Mouse (Mus musculus) heart, adult 10 weeks (tissue): Measurements from ENCODE around the gene Rrp1. TPM values are rescaled to one million over a fixed set of nuclear protein-coding genes. Genes with fewer than 3 reads are reported as not detected.

Experiments
- polyA plus RNA-seq: library from polyadenylated mRNA; stranded (reverse); fragments of 350-450 nt; fragmentation: Illumina TruSeq; extraction: RNeasy Lipid Tissue Mini Kit (QIAGEN cat#74804); gene quantifications from one replicate; pipeline ENCODE4 v1.2.3, GENCODE M21; 2014; ENCODE audit warnings: low read depth, low replicate concordance

Gene Rrp1
- 106 TPM for polyA plus RNA-seq

GRCm38 (mm10) chr10:78412319-78413151 lies at the start of gene Rrp1:
Gene Rrp1, minus strand, starts transcription at chr10:78413043.

GRCm38 (mm10) chr10:78425181-78426041 lies 12.6 kb upstream of the Rrp1 start, which contains the start of gene Cstb:
Gene Cstb, plus strand, starts transcription at chr10:78425669.

DNA sequence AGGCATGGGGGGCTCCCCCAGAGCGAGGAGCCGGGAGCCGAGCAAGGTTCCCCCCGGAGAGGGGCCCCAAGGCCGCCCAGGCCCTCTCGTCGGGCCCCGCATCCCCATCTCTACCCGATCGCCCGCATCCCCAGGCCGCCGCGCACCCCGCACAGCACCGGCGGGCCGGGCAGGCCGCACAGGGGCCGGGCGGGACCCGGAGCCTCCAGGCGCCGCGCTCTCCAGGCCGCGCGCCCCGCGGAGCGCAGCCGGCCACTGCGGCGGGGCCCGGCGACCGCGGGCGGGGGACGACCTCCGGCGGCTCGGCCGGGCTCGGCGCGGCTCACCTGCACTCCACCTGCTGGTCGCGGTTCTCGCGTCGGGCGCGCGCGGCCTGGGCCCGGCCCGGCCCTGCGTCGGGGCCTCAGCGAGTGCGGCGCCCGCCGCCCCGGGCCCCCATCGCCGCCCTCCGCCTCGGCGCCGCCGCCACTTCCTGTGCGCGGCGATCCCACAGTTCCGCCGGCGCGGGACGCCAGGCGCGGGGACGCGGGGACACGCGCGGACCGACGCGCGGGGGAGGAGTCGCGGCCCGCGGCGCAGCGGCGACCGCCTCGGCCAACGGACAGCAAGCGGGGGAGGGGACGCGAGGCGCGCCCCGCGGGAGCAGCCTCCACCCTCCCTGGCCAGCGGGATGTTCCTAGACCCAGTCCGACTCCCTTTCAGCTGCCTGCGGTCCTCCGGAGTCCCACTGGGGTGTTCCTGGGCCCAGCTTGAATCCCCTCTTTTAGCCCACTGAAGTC lies 60.8 kb downstream of the Rrp1 start, which contains the start of gene Agpat3:
Agpat3 (minus strand) TSS at position 603 of the 779 bp plus-strand sequence.

Other genes with a start within 250 kb of the Rrp1 start
- 563 TPM for gene D10Jhu81e, start 243.3 kb downstream of the Rrp1 start, polyA plus RNA-seq
- gene Pwp2, start 227.9 kb downstream of the Rrp1 start, polyA plus RNA-seq = 12.1 TPM
- 34.9 TPM for gene Trappc10, start 168.4 kb downstream of the Rrp1 start, polyA plus RNA-seq
- 162 TPM for gene Agpat3, start 60.6 kb downstream of the Rrp1 start, polyA plus RNA-seq
- 42.0 TPM for gene Cstb, start 12.6 kb upstream of the Rrp1 start, polyA plus RNA-seq
- gene Pdxk, start 51.9 kb upstream of the Rrp1 start, polyA plus RNA-seq = 9.8 TPM
- not detected for gene Olfr1358, start 104.4 kb upstream of the Rrp1 start, polyA plus RNA-seq
- 48.7 TPM for gene Ilvbl, start 161.3 kb upstream of the Rrp1 start, polyA plus RNA-seq
- 14.8 TPM for gene Syde1, start 178.9 kb upstream of the Rrp1 start, polyA plus RNA-seq
- gene Olfr1357, start 205.0 kb upstream of the Rrp1 start, polyA plus RNA-seq = not detected